Mouse (Mus musculus) erythroblast, embryonic 14.5 days (primary cell): ENCODE data around the gene Ppid. TPM values are rescaled to one million over a fixed set of nuclear protein-coding genes. Genes with fewer than 3 reads are reported as not detected.

ENCODE experiments used
- H3K27me3 ChIP-seq: 2 replicates; pipeline ENCODE4 v1.6.1; 2012; ENCODE audit warnings: inconsistent platforms; ENCODE audit not compliant: control insufficient read depth
- H3K36me3 ChIP-seq: 2 replicates; pipeline ENCODE4 v1.6.1; 2012; ENCODE audit warnings: mild to moderate bottlenecking, inconsistent platforms; ENCODE audit not compliant: control insufficient read depth
- H3K4me1 ChIP-seq: 2 replicates; pipeline ENCODE4 v1.6.1; 2012; ENCODE audit warnings: inconsistent platforms; ENCODE audit not compliant: control insufficient read depth
- H3K4me3 ChIP-seq: replicated peaks from 2 replicates; pipeline ENCODE3; 2012; ENCODE audit warnings: moderate library complexity, mild to moderate bottlenecking, inconsistent platforms
- H3K9me3 ChIP-seq: 2 replicates; pipeline ENCODE4 v1.6.1; 2012; ENCODE audit warnings: low read length, inconsistent platforms, mixed read lengths; ENCODE audit not compliant: control insufficient read depth
- GATA1 ChIP-seq: IDR thresholded peaks from 2 replicates; pipeline ENCODE4 v1.6.1; 2012; ENCODE audit warnings: low read length, inconsistent platforms, mixed read lengths
- TAL1 ChIP-seq: IDR thresholded peaks from 3 replicates; pipeline ENCODE4 v1.6.1; 2012; ENCODE audit warnings: low read length, inconsistent platforms, mixed read lengths
- polyA plus RNA-seq: library from polyadenylated mRNA; stranded (reverse); fragments of >175 nt; gene quantifications from 2 replicates; pipeline ENCODE4 v1.2.3, GENCODE M21; 2012

Gene Ppid
- 2.2 and 2.5 TPM in 2 replicates for polyA plus RNA-seq

DNA sequence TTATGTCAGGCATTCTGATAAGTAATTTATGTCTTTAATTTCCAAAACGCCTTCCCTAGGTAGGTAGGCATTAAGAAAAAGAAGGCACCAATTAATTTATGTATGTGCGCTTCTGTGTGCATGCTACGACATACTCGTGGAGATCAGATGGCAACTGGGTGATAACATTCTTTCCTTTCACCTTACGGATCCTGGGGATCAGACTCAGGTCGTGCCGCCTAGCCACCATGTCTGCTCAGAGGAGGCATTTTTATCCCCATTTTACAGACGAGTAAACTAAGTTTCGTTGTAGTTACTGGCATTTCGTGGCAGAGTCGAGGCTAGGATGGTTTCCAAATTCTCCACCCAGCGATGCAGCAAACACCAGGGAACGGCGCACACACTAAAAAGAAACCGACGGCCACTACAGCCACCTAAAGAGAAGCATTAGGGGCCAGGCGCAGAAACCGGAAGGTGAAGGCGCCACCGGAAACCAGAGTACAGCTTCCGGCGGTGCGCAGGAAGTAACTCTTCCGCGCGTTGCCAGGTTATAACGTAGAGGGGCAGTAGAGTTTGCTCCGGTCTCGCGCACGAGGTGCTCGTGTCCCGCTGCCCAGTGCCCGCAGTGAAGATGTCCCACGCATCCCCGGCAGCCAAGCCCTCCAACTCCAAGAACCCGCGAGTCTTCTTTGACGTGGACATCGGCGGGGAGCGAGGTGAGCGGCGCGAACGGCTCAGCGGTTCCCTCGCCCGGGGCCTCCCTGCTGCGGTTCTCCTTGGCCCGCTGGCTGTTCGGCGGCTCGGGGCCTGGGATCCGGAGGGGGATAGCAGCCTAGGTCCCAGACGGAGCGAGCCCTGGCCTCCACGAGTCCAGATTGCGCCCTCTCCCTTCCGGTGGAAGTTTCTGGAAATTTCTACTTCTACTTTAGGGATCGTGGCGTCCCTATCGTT, at the start of gene Ppid:
Gene Ppid, plus strand, starts transcription at position 480 of the 930 bp plus-strand sequence.
- TF ChIP-seq TAL1, result no peak
- TF ChIP-seq GATA1, result no peak

GRCm38 (mm10) chr3:79542585-79542984, 48.6 kb upstream of the Ppid start:
- H3K4me3 ChIP-seq, result peak overlapping the region; percentile 30
- H3K9me3 ChIP-seq, result no peaks in the 10 kb centered on the region
- H3K36me3 ChIP-seq, result peaks cover 70% of the 10 kb centered on the region
- TF ChIP-seq GATA1, result no peak
- no peak for TF ChIP-seq TAL1
- peaks cover 52% of the 10 kb centered on the region for H3K4me1 ChIP-seq
- no peaks in the 10 kb centered on the region for H3K27me3 ChIP-seq

More for the DNA sequence above, at the start of gene Ppid:
- no peaks in the 10 kb centered on the region for H3K9me3 ChIP-seq
- peak within 1 kb of the TSS; percentile 76 for H3K4me3 ChIP-seq
- H3K4me1 ChIP-seq, result peaks cover 44% of the 10 kb centered on the region
- peaks cover 34% of the 10 kb centered on the region for H3K36me3 ChIP-seq
- H3K27me3 ChIP-seq, result no peaks in the 10 kb centered on the region

DNA sequence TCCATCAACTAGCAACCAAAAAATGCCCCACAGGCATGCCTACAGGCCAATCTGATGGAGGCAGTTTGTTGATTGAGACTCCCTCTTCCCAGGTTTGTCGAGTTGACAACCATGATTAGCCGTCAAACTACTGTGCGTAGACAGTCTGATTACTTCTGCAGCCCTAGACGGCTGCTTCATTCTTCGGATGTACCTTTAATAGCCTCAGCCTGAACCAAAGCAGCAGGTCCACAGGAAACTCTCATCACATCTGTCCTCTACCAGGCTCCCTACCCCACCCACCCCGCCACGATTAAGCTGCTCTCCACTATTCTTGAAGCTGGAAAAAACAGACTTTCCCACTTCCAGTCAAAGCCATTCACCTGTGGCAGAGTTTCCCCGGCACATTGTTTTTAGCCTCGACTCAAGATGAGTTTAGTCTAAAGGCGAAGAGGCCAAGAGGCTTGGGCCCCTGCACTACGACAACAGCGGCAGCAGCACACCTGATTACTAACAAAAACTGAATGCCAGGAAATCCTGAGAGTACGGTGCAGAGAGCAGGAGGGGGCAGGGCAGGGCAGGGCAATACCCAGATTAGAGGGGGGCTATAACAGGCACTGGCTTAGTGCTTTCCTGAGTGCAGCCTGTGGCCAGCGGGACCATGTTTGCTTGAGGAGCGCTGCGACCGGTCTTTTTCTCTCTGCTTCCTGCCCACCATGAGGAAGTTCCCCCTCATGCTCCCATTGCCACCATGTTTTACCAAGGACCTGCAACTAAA, 42.3 kb upstream of the Ppid start:
- peaks cover 87% of the 10 kb centered on the region for H3K36me3 ChIP-seq
- no peaks in the 10 kb centered on the region for H3K27me3 ChIP-seq
- no peak for TF ChIP-seq TAL1
- no peak for TF ChIP-seq GATA1
- no peaks in the 10 kb centered on the region for H3K9me3 ChIP-seq
- H3K4me3 ChIP-seq, result no peak overlapping the region
- peaks cover 41% of the 10 kb centered on the region for H3K4me1 ChIP-seq

DNA sequence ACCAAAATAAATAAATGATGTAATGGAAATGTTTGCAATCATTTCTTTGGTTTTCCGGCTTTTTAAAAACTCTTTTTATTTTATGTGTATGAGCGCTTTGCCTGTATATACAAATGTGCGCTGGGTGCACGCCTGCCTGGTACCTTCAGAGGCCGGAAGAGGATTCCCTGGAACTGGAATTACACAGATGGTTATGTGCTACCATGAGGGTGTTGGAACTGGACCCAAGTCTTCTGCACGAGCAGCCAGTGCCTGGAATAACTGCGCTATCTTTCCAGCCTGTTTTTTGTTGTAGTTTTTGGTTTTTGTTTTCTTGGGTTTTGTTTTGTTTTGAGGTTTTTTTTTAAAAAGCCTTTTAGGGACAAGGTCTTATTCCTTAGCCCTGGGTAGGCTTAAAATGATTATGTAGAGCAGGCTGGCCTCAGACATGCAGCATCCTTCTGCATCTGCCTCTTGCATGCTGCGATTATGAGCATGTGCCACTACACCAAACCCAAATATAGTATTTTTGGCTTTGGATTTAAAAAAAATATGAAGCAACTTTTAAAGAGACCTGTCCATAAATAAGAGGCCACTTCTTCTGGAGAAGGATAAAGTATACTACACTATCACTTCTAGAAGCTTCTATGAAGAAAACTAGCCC, 41.3 kb upstream of the Ppid start:
- Histone ChIP-seq H3K36me3 (peaks cover 87% of the 10 kb centered on the region), H3K27me3 (no peaks in the 10 kb centered on the region), H3K4me1 (peaks cover 40% of the 10 kb centered on the region), H3K4me3 (no peak overlapping the region), H3K9me3 (no peaks in the 10 kb centered on the region)
- TF ChIP-seq TAL1, result no peak
- TF ChIP-seq GATA1, result no peak

DNA sequence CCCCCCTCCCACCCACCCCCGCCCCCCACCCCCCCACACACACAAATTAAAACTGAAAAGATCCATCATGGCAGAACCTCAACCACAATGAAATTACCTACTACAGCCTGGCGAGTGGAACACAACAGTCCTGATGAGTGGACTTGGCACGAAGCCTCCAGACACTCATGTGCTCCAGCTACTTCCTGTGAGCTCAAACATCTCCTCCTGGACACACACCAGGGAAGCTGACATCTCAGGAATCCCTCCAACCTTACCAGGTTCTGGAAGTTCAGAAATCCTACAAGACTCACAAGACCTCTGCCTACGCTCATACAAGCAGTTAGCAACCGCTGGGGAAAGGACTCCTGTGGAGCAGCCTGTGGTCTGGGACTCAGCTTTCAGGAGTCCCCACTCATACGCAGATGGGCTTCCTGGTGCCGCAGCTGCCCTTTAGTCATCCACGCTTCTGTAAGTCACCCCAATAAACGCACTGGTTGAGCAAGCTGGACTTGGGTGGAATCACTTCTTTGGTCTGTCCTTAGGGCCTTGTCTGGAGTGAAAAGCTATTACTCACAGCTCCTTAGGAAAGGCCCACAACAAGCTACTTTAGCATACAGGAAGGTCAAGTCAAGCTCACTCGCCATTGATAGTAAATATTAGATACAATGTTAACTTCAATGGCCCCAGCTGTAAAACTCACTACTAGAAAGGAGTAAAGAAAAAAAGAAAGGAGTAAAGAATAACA, 39.2 kb upstream of the Ppid start:
- peaks cover 83% of the 10 kb centered on the region for H3K36me3 ChIP-seq

DNA sequence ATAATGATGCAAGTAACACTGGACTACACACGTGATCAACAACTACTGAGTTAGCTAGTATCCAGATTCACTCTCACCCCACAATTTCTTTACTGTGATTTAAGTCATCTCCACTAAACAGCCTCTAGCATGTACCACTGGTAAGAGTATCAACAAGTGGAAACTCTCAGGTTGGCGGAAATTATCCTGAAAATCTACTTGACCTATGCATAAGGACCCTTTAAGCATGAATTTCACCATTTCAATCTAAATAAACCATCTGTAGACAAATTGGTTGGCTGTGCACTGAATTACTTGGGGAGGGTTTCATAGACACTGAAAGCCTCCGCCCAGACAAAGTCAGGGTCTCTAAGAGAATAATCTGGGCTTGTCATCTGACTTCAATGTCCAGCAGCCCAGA, 37.4 kb upstream of the Ppid start:
- Histone ChIP-seq H3K4me1 (peaks cover 48% of the 10 kb centered on the region), H3K36me3 (peaks cover 85% of the 10 kb centered on the region), H3K9me3 (no peaks in the 10 kb centered on the region), H3K4me3 (no peak overlapping the region), H3K27me3 (no peaks in the 10 kb centered on the region)
- no peak for TF ChIP-seq TAL1
- TF ChIP-seq GATA1, result no peak

More for the DNA sequence above, 39.2 kb upstream of the Ppid start:
- H3K4me1 ChIP-seq, result peaks cover 46% of the 10 kb centered on the region
- no peak for TF ChIP-seq TAL1
- TF ChIP-seq GATA1, result no peak
- H3K9me3 ChIP-seq, result no peaks in the 10 kb centered on the region
- no peaks in the 10 kb centered on the region for H3K27me3 ChIP-seq
- H3K4me3 ChIP-seq, result no peak overlapping the region

DNA sequence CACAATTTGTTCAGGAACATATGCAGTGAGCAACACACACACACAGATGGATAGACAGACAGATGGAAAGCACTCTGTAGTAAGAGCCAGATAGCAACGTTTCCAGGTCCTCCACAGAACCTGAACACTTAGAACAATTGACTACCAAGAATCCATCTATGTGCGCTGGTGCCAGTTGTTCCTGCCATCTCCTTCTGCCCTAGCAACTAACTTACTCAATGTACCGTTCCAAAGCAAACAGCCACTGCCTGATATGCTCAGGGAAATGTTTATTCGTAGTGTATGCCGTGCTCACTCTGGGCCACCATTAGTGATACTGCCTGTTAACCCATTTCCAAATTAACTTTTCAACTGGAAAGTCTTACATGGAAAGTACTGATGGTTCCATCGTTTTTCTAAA, 36.1 kb upstream of the Ppid start:
- H3K27me3 ChIP-seq, result no peaks in the 10 kb centered on the region
- H3K4me1 ChIP-seq, result peaks cover 49% of the 10 kb centered on the region
- H3K36me3 ChIP-seq, result peaks cover 86% of the 10 kb centered on the region
- no peak overlapping the region for H3K4me3 ChIP-seq
- no peak for TF ChIP-seq TAL1
- no peak for TF ChIP-seq GATA1
- no peaks in the 10 kb centered on the region for H3K9me3 ChIP-seq

DNA sequence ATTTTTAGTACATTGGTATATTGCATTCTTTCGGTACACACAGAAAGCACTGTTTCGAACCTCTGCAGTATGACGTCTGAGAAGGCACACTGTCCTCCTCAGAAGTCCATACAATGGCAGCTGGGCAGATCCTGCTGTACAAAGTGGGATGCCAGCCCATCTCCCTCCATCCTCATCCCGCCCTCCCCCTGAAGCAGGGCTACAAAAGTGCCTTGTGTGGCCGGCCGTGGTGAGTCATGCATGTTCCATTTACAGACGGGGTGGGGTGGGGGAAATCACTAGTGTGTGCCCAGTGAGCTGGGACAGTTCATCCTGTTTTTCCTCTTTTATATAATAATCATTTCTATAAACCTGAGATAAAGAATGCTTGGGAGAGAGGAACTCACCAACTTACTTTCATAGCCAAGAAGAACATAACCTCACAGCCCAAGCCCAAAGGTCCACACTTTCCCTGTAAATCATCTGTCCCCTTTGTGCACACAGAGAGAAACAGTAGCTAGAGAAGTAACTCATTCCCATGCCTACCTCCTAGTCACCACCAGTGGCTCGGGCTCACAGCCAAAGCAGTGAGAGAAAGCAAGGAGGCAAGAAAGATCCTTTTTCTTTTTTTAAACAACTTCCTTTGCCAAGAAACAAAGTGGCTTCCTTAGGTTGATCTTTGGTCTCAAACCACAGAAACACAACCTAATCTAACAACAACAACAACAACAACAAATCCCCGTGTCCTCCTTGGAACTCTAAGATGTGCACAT, 31.9 kb upstream of the Ppid start:
- no peak overlapping the region for H3K4me3 ChIP-seq
- no peaks in the 10 kb centered on the region for H3K27me3 ChIP-seq
- no peaks in the 10 kb centered on the region for H3K9me3 ChIP-seq
- TF ChIP-seq TAL1, result no peak
- TF ChIP-seq GATA1, result no peak
- peaks cover 88% of the 10 kb centered on the region for H3K36me3 ChIP-seq
- peaks cover 51% of the 10 kb centered on the region for H3K4me1 ChIP-seq
